In genomic region chr17:51811086-51811868, GRCm38 (mm10) we compare ENCODE assay signal across 9 mouse cellular contexts. TPM values are rescaled to one million over a fixed set of nuclear protein-coding genes. Genes with fewer than 3 reads are reported as not detected.
A peak's percentile ranks its signal among the peaks of the same experiment; 100 is the strongest.
DNase-seq lines count a peak whose midpoint lies in the region; ATAC-seq and TF ChIP-seq lines count a peak whose summit lies in the region.
"Had no signal": no experiment of that assay in that cellular context is flagged by ENCODE, and none has a peak within 500 bp of the region (broad histone marks: within the 10 kb centered on the region; RNA-seq: fewer than 3 reads in every experiment).

No protein-coding gene starts in this region.

- DNase-seq in ovary, postnatal 14 days (ENCODE audit: low spot score) = peak; percentile 34
- no peak for DNase-seq in ovary, postnatal 10 days (ENCODE audit: low spot score)
- peak; percentile 67 to 77 for DNase-seq in cerebellum, postnatal 10 days
- peak; percentile 39 for DNase-seq in gastrocnemius, postnatal 14 days
- DNase-seq in liver, postnatal 0 days = no peak
- peak; percentile 44 for DNase-seq in retina, adult 2 months (ENCODE audit: low read depth, low spot score)
- DNase-seq in frontal cortex, postnatal 14 days (ENCODE audit: low spot score in 2 of 2) = no peak

- no peak overlapping the region for H3K9ac ChIP-seq in intestine, embryonic 15.5 days
- H3K9ac ChIP-seq in liver, postnatal 0 days (replicated peaks) = no peak overlapping the region

- no peak for TF ChIP-seq EP300 in liver, postnatal 0 days (IDR thresholded peaks at IDR 0.05; ENCODE audit: low read depth)

- H3K27me3 ChIP-seq in intestine, embryonic 15.5 days (replicated peaks) = no peaks in the 10 kb centered on the region
- H3K27me3 ChIP-seq in liver, postnatal 0 days (ENCODE audit: insufficient read depth, low read length) = peaks cover 27% of the 10 kb centered on the region

- H3K4me1 ChIP-seq in intestine, embryonic 15.5 days (replicated peaks) = 0 out of 2 replicates have a peak, but pooled peaks cover 5% of the 10 kb centered on the region
- peaks cover 5% of the 10 kb centered on the region; the same call in 1 of the 2 replicates for H3K4me1 ChIP-seq in liver, postnatal 0 days (ENCODE audit: insufficient read depth)

- H3K36me3 ChIP-seq in intestine, embryonic 15.5 days = no peaks in the 10 kb centered on the region
- no peaks in the 10 kb centered on the region for H3K36me3 ChIP-seq in liver, postnatal 0 days (replicated peaks; ENCODE audit: insufficient read depth, low read length)

- intact Hi-C loops in gastrocnemius, postnatal 14 days (cut with DNase I; ENCODE audit: low total_unique reads) = no loop called here

- 12% methylated on average over 8 of the region's 8 CpGs for WGBS in intestine, embryonic 15.5 days
- WGBS in liver, postnatal 0 days (ENCODE audit: insufficient replicate concordance) = 3% methylated on average over 8 of the region's 8 CpGs

- H3K4me2 ChIP-seq in intestine, embryonic 15.5 days (replicated peaks) = peak overlapping the region; percentile 95
- peak overlapping the region; percentile 89 for H3K4me2 ChIP-seq in liver, postnatal 0 days (ENCODE audit: low read depth, low read length)

- H3K27ac ChIP-seq in intestine, embryonic 15.5 days = no peak overlapping the region
- H3K27ac ChIP-seq in liver, postnatal 0 days (ENCODE audit: low read depth) = no peak overlapping the region

- no peak for ATAC-seq in intestine, embryonic 15.5 days
- no peak for ATAC-seq in liver, postnatal 0 days
- ATAC-seq: Patski had no signal

- H3K4me3 ChIP-seq in intestine, embryonic 15.5 days (replicated peaks) = peak overlapping the region; percentile 79
- peak overlapping the region; percentile 69 for H3K4me3 ChIP-seq in liver, postnatal 0 days (ENCODE audit: low read depth, low read length)

- no peak for TF ChIP-seq CTCF in liver, postnatal 0 days (IDR thresholded peaks at IDR 0.05; ENCODE audit: low read depth)

- no peaks in the 10 kb centered on the region for H3K9me3 ChIP-seq in intestine, embryonic 15.5 days
- no peaks in the 10 kb centered on the region for H3K9me3 ChIP-seq in liver, postnatal 0 days (ENCODE audit: low read length)

RNA-seq across cellular contexts. Expression of gene Satb1, which starts 21.8 kb away (rescaled TPM):
- total RNA-seq in gastrocnemius, postnatal 14 days (2021) = 10 to 100 TPM; 58.6 to 67.1 TPM
- polyA plus RNA-seq in intestine, embryonic 15.5 days (2015; fragmentation: Nextera tagmentation; extraction: Ambion mirVana) = 3.9 and 5.5 TPM in 2 replicates
- 1.1 and 1.5 TPM in 2 replicates for polyA plus RNA-seq in liver, postnatal 0 days (2015; fragmentation: Nextera tagmentation; extraction: Ambion mirVana)

Comparison
In these comparisons a context has a peak if more than half of its experiments do, and no peak if none do; other contexts are left out.
1. DNase-seq: peak in ovary, postnatal 14 days (single experiment), cerebellum, postnatal 10 days (2 of 2), gastrocnemius, postnatal 14 days (single experiment) and retina, adult 2 months (single experiment); none in ovary, postnatal 10 days (single experiment), liver, postnatal 0 days (single experiment) and frontal cortex, postnatal 14 days (0 of 2).